Mouse (Mus musculus) bone marrow macrophage, adult 2 months (primary cell): Measurements from ENCODE around the gene Cdh13. TPM values are rescaled to one million over a fixed set of nuclear protein-coding genes. Genes with fewer than 3 reads are reported as not detected.

Experiments used
- H3K27ac ChIP-seq: 2 replicates; pipeline ENCODE4 v1.5.1; 2012; ENCODE audit warnings: low read depth, low read length; ENCODE audit not compliant: insufficient read depth
- H3K4me1 ChIP-seq: 2 replicates; pipeline ENCODE4 v1.6.1; 2012; ENCODE audit warnings: low read length; ENCODE audit not compliant: control insufficient read depth, insufficient read depth
- H3K4me3 ChIP-seq: 2 replicates; pipeline ENCODE4 v1.5.1; 2012; ENCODE audit warnings: mild to moderate bottlenecking, low read length, moderate library complexity; ENCODE audit not compliant: insufficient read depth
- CTCF ChIP-seq: IDR thresholded peaks from 2 replicates; pipeline ENCODE4 v1.5.1; 2012; ENCODE audit warnings: low read depth, mild to moderate bottlenecking, low read length, moderate library complexity
- POLR2A ChIP-seq: IDR thresholded peaks from 2 replicates; pipeline ENCODE4 v1.6.1; 2012; ENCODE audit warnings: mild to moderate bottlenecking, low read depth, low read length, borderline replicate concordance
- polyA plus RNA-seq: library from polyadenylated mRNA; stranded (reverse); fragments of >200 nt; gene quantifications from 2 replicates; pipeline ENCODE4 v1.2.4, GENCODE M21; 2012; ENCODE audit not compliant: missing spikeins, insufficient read depth, insufficient read length

Cdh13 gene
- polyA plus RNA-seq, 1 experiment, result not detected

- no peaks in the 10 kb centered on the region for H3K4me1 ChIP-seq
- no peak overlapping the region for H3K4me3 ChIP-seq
- TF ChIP-seq CTCF (no peak), POLR2A (no peak)
- no peak overlapping the region for H3K27ac ChIP-seq
Measured at GRCm38 (mm10) chr8:118376791-118377190, 93.3 kb downstream of the Cdh13 start.

- no peak for TF ChIP-seq CTCF
- TF ChIP-seq POLR2A, result no peak
- H3K4me1 ChIP-seq, result no peaks in the 10 kb centered on the region
- H3K27ac ChIP-seq, result no peak overlapping the region
- H3K4me3 ChIP-seq, result no peak overlapping the region
Measured at GRCm38 (mm10) chr8:118378985-118379384, 95.5 kb downstream of the Cdh13 start.

- Histone ChIP-seq H3K4me3 (no peak overlapping the region), H3K27ac (no peak overlapping the region), H3K4me1 (no peaks in the 10 kb centered on the region)
- TF ChIP-seq CTCF (no peak), POLR2A (no peak)
Measured at GRCm38 (mm10) chr8:118379657-118380056, 96.1 kb downstream of the Cdh13 start.

GRCm38 (mm10) chr8:118380058-118380457 is 96.5 kb downstream of the Cdh13 start:
- Histone ChIP-seq H3K27ac (no peak overlapping the region), H3K4me3 (no peak overlapping the region), H3K4me1 (no peaks in the 10 kb centered on the region)
- TF ChIP-seq POLR2A, result no peak
- no peak for TF ChIP-seq CTCF

- Histone ChIP-seq H3K4me1 (no peaks in the 10 kb centered on the region), H3K4me3 (no peak overlapping the region), H3K27ac (no peak overlapping the region)
- TF ChIP-seq CTCF, result no peak
- TF ChIP-seq POLR2A, result no peak
Measured at GRCm38 (mm10) chr8:118380782-118381181, 97.2 kb downstream of the Cdh13 start.

GRCm38 (mm10) chr8:118381641-118382040 is 98.1 kb downstream of the Cdh13 start:
- Histone ChIP-seq H3K27ac (no peak overlapping the region), H3K4me1 (no peaks in the 10 kb centered on the region), H3K4me3 (no peak overlapping the region)
- TF ChIP-seq POLR2A (no peak), CTCF (no peak)

GRCm38 (mm10) chr8:118384314-118384713 is 100.8 kb downstream of the Cdh13 start:
- no peak for TF ChIP-seq POLR2A
- no peak for TF ChIP-seq CTCF
- no peaks in the 10 kb centered on the region for H3K4me1 ChIP-seq
- H3K4me3 ChIP-seq, result no peak overlapping the region
- no peak overlapping the region for H3K27ac ChIP-seq

- Histone ChIP-seq H3K4me1 (no peaks in the 10 kb centered on the region), H3K27ac (no peak overlapping the region), H3K4me3 (no peak overlapping the region)
- TF ChIP-seq CTCF (no peak), POLR2A (no peak)
Measured at GRCm38 (mm10) chr8:118389456-118389855, 105.9 kb downstream of the Cdh13 start.

GRCm38 (mm10) chr8:118393909-118394650 is 110.5 kb downstream of the Cdh13 start:
- H3K27ac ChIP-seq, result no peak overlapping the region

GRCm38 (mm10) chr8:118395178-118395577 is 111.6 kb downstream of the Cdh13 start:
- TF ChIP-seq CTCF (no peak), POLR2A (no peak)
- no peak overlapping the region for H3K27ac ChIP-seq
- H3K4me1 ChIP-seq, result no peaks in the 10 kb centered on the region
- H3K4me3 ChIP-seq, result no peak overlapping the region

More at GRCm38 (mm10) chr8:118393909-118394650, 110.5 kb downstream of the Cdh13 start:
- H3K4me1 ChIP-seq, result no peaks in the 10 kb centered on the region
- TF ChIP-seq CTCF, result no peak
- TF ChIP-seq POLR2A, result no peak
- H3K4me3 ChIP-seq, result no peak overlapping the region

- H3K4me3 ChIP-seq, result no peak overlapping the region
- no peak overlapping the region for H3K27ac ChIP-seq
- TF ChIP-seq CTCF (no peak), POLR2A (no peak)
- no peaks in the 10 kb centered on the region for H3K4me1 ChIP-seq
Measured at GRCm38 (mm10) chr8:118404836-118405235, 121.3 kb downstream of the Cdh13 start.
